Mouse (Mus musculus) lung, embryonic 15.5 days (tissue): ENCODE data around the gene Tbcb. TPM values are rescaled to one million over a fixed set of nuclear protein-coding genes. Genes with fewer than 3 reads are reported as not detected.
"Not testable (repeated sequence)": the region's sequence is repeated elsewhere in the genome, so short reads cannot be mapped to it uniquely, and the experiment has no call there.

ENCODE experiments used
- ATAC-seq: fragments of 200-750 bp; cut with Nextera tagmentation; 2 replicates; pipeline ENCODE4 v1.8.0; 2017; ENCODE audit warnings: moderate number of reproducible peaks, borderline replicate concordance; ENCODE audit not compliant: low FRiP score, low TSS enrichment; ENCODE audit errors: extremely low read depth
- H3K27ac ChIP-seq: fragments of 300-500 bp; sonication (generic); 2 replicates; pipeline ENCODE4 v1.5.1; 2015; ENCODE audit warnings: moderate library complexity, mild to moderate bottlenecking, inconsistent platforms
- H3K27me3 ChIP-seq: fragments of 300-500 bp; sonication (generic); 2 replicates; pipeline ENCODE4 v1.6.1; 2015; ENCODE audit warnings: inconsistent platforms
- H3K36me3 ChIP-seq: fragments of 300-500 bp; sonication (generic); 2 replicates; pipeline ENCODE4 v1.6.1; 2015; ENCODE audit warnings: inconsistent platforms
- H3K4me1 ChIP-seq: fragments of 300-500 bp; sonication (generic); 2 replicates; pipeline ENCODE4 v1.6.1; 2015; ENCODE audit warnings: inconsistent platforms
- H3K4me2 ChIP-seq: fragments of 300-500 bp; sonication (generic); 2 replicates; pipeline ENCODE4 v1.6.1; 2015; ENCODE audit warnings: inconsistent platforms, mild to moderate bottlenecking, moderate library complexity
- H3K4me3 ChIP-seq: fragments of 300-500 bp; sonication (generic); 2 replicates; pipeline ENCODE4 v1.5.1; 2015; ENCODE audit warnings: mild to moderate bottlenecking, inconsistent platforms
- H3K9ac ChIP-seq: fragments of 300-500 bp; sonication (generic); 2 replicates; pipeline ENCODE4 v1.6.1; 2015; ENCODE audit warnings: inconsistent platforms
- H3K9me3 ChIP-seq: fragments of 300-500 bp; sonication (generic); 2 replicates; pipeline ENCODE4 v1.6.1; 2016; ENCODE audit warnings: inconsistent platforms
- WGBS: fragments of 180-500 bp; shearing (Covaris S2); methylation state at CpG from one replicate; pipeline ENCODE4 v1.1.7; 2015; 5-methylcytosine and 5-hydroxymethylcytosine counted together
- polyA plus RNA-seq: library from polyadenylated mRNA; unstranded; fragments of >200 nt; fragmentation: Nextera tagmentation; extraction: Ambion mirVana; gene quantifications from 2 replicates; pipeline ENCODE4 v1.2.1, GENCODE M21; 2015

Gene Tbcb
- polyA plus RNA-seq, 1 experiment from 2014 or later: 168 TPM

GRCm38 (mm10) chr7:30188344-30189115, 43.5 kb downstream of the Tbcb start:
- Histone ChIP-seq H3K4me1 (peaks cover 21% of the 10 kb centered on the region), H3K9ac (no peak overlapping the region), H3K4me2 (no peak overlapping the region), H3K9me3 (no peaks in the 10 kb centered on the region), H3K27ac (no peak overlapping the region), H3K4me3 (no peak overlapping the region), H3K36me3 (peaks cover 61% of the 10 kb centered on the region), H3K27me3 (no peaks in the 10 kb centered on the region)
- WGBS: 77% methylated on average over 12 of the region's 12 CpGs
- no peak for ATAC-seq

GRCm38 (mm10) chr7:30184641-30185348, 47.3 kb downstream of the Tbcb start:
- peak overlapping the region; percentile 58; the same call in 1 of the 2 replicates for H3K4me2 ChIP-seq
- ATAC-seq: no peak; the same call in 1 of the 2 replicates
- 67% methylated on average over 13 of the region's 13 CpGs for WGBS
- H3K27ac ChIP-seq: no peak overlapping the region
- H3K4me1 ChIP-seq: peaks cover 10% of the 10 kb centered on the region
- no peak overlapping the region for H3K9ac ChIP-seq
- H3K36me3 ChIP-seq: peaks cover 34% of the 10 kb centered on the region
- no peak overlapping the region for H3K4me3 ChIP-seq
- H3K27me3 ChIP-seq: no peaks in the 10 kb centered on the region
- H3K9me3 ChIP-seq: no peaks in the 10 kb centered on the region

- no peaks in the 10 kb centered on the region for H3K9me3 ChIP-seq
- 0 out of 2 replicates have a peak within 1 kb of the TSS, but pooled peaks have one; percentile 16 for H3K27ac ChIP-seq
- H3K36me3 ChIP-seq: peaks cover 30% of the 10 kb centered on the region
- H3K4me1 ChIP-seq: peaks cover 10% of the 10 kb centered on the region
- H3K4me3 ChIP-seq: peak within 1 kb of the TSS; percentile 22
- H3K9ac ChIP-seq: no peak within 1 kb of the TSS
- H3K4me2 ChIP-seq: peak within 1 kb of the TSS; percentile 58
- peak; percentile 76 for ATAC-seq
- no peaks in the 10 kb centered on the region for H3K27me3 ChIP-seq
- WGBS: 3% methylated on average over 11 of the region's 11 CpGs
Measured at GRCm38 (mm10) chr7:30183879-30184289, 48.2 kb downstream of the Tbcb start, which contains the start of gene Cox7a1. Cox7a1 (plus strand) TSS chr7:30184144.

- not testable (repeated sequence) for H3K27ac ChIP-seq, H3K9me3 ChIP-seq, H3K4me3 ChIP-seq, H3K9ac ChIP-seq, H3K4me2 ChIP-seq, H3K4me1 ChIP-seq, H3K27me3 ChIP-seq, ATAC-seq
- H3K36me3 ChIP-seq: peaks cover 27% of the 10 kb centered on the region
- WGBS: 75% methylated on average over 7 of the region's 7 CpGs
Measured at GRCm38 (mm10) chr7:30183189-30183588, 48.9 kb downstream of the Tbcb start.

GRCm38 (mm10) chr7:30181929-30182328, 50.1 kb downstream of the Tbcb start:
- not testable (repeated sequence) for H3K9me3 ChIP-seq, H3K27me3 ChIP-seq, H3K4me1 ChIP-seq, ATAC-seq, H3K27ac ChIP-seq, H3K9ac ChIP-seq, H3K4me3 ChIP-seq, H3K4me2 ChIP-seq
- H3K36me3 ChIP-seq: peaks cover 21% of the 10 kb centered on the region
- WGBS: 92% methylated on average over 10 of the region's 10 CpGs

GRCm38 (mm10) chr7:30181308-30181707, 50.8 kb downstream of the Tbcb start:
- peak; percentile 29; the same call in 1 of the 2 replicates for ATAC-seq
- no peaks in the 10 kb centered on the region for H3K9me3 ChIP-seq
- H3K27ac ChIP-seq: no peak overlapping the region
- WGBS: under 1% methylated on average over 4 of the region's 4 CpGs
- no peak overlapping the region for H3K9ac ChIP-seq
- no peak overlapping the region for H3K4me2 ChIP-seq
- H3K4me3 ChIP-seq: no peak overlapping the region
- H3K27me3 ChIP-seq: no peaks in the 10 kb centered on the region
- peaks cover 15% of the 10 kb centered on the region for H3K36me3 ChIP-seq
- H3K4me1 ChIP-seq: peaks cover 10% of the 10 kb centered on the region

- no peak for ATAC-seq
- Histone ChIP-seq H3K9ac (no peak overlapping the region), H3K4me2 (no peak overlapping the region)
Measured at GRCm38 (mm10) chr7:30178256-30178655, 53.8 kb downstream of the Tbcb start.

GRCm38 (mm10) chr7:30176474-30176873, 55.6 kb downstream of the Tbcb start:
- Histone ChIP-seq H3K9ac (no peak overlapping the region), H3K4me3 (no peak overlapping the region), H3K27me3 (no peaks in the 10 kb centered on the region), H3K9me3 (no peaks in the 10 kb centered on the region), H3K27ac (no peak overlapping the region), H3K4me1 (no peaks in the 10 kb centered on the region), H3K36me3 (peaks cover 11% of the 10 kb centered on the region), H3K4me2 (no peak overlapping the region)
- 77% methylated on average over 12 of the region's 12 CpGs for WGBS
- ATAC-seq: no peak

More at GRCm38 (mm10) chr7:30178256-30178655, 53.8 kb downstream of the Tbcb start:
- Histone ChIP-seq H3K27me3 (no peaks in the 10 kb centered on the region), H3K9me3 (no peaks in the 10 kb centered on the region), H3K4me1 (no peaks in the 10 kb centered on the region), H3K4me3 (no peak overlapping the region), H3K27ac (no peak overlapping the region), H3K36me3 (peaks cover 11% of the 10 kb centered on the region)
- 69% methylated on average over 11 of the region's 11 CpGs for WGBS

Other genes with a start within 250 kb of the Tbcb start
- 14.9 and 15.4 TPM in 2 replicates for gene Zfp568, start 248.3 kb downstream of the Tbcb start, polyA plus RNA-seq
- 3.2 and 3.5 TPM in 2 replicates for gene Zfp14, start 180.9 kb downstream of the Tbcb start, polyA plus RNA-seq
- 5.3 and 7.6 TPM in 2 replicates for gene Zfp82, start 159.4 kb downstream of the Tbcb start, polyA plus RNA-seq
- 0.81 and 1.1 TPM in 2 replicates for gene Gm26920, start 141.9 kb downstream of the Tbcb start, polyA plus RNA-seq
- 8.1 and 8.3 TPM in 2 replicates for gene Zfp566, start 141.7 kb downstream of the Tbcb start, polyA plus RNA-seq
- gene Zfp260, start 137.5 kb downstream of the Tbcb start, polyA plus RNA-seq: 107 and 113 TPM in 2 replicates
- 12.5 and 13.5 TPM in 2 replicates for gene Zfp382, start 110.3 kb downstream of the Tbcb start, polyA plus RNA-seq
- 16.6 and 18.4 TPM in 2 replicates for gene Zfp146, start 62.5 kb downstream of the Tbcb start, polyA plus RNA-seq
- 17.7 and 18.9 TPM in 2 replicates for gene Cox7a1, start 48.1 kb downstream of the Tbcb start, polyA plus RNA-seq
- 97.0 and 104 TPM in 2 replicates for gene Capns1, start 33.5 kb downstream of the Tbcb start, polyA plus RNA-seq
- gene Polr2i, start 324 bp downstream of the Tbcb start, polyA plus RNA-seq: 148 and 156 TPM in 2 replicates
- not detected in 2 replicates for gene Ovol3, start 3.5 kb upstream of the Tbcb start, polyA plus RNA-seq
- 0.50 and 0.64 TPM in 2 replicates for gene Thap8, start 47.8 kb upstream of the Tbcb start, polyA plus RNA-seq
- 10.7 and 11.5 TPM in 2 replicates for gene Wdr62, start 48.1 kb upstream of the Tbcb start, polyA plus RNA-seq
- 18.6 and 18.8 TPM in 2 replicates for gene Clip3, start 59.5 kb upstream of the Tbcb start, polyA plus RNA-seq
- 76.6 and 78.7 TPM in 2 replicates for gene Alkbh6, start 76.4 kb upstream of the Tbcb start, polyA plus RNA-seq
- 25.1 and 29.5 TPM in 2 replicates for gene Syne4, start 82.5 kb upstream of the Tbcb start, polyA plus RNA-seq
- gene E130208F15Rik, start 89.5 kb upstream of the Tbcb start, polyA plus RNA-seq: 1.9 TPM in 1 of 2 replicates, not detected in the other
- gene Sdhaf1, start 91.6 kb upstream of the Tbcb start, polyA plus RNA-seq: 18.2 and 19.5 TPM in 2 replicates
- gene Lrfn3, start 130.5 kb upstream of the Tbcb start, polyA plus RNA-seq: 4.2 TPM in 2 replicates
- gene Tyrobp, start 181.5 kb upstream of the Tbcb start, polyA plus RNA-seq: 50.8 and 56.1 TPM in 2 replicates
- 0.70 and 2.3 TPM in 2 replicates for gene Hcst, start 187.6 kb upstream of the Tbcb start, polyA plus RNA-seq
- gene Nfkbid, start 189.5 kb upstream of the Tbcb start, polyA plus RNA-seq: 1.5 and 2.1 TPM in 2 replicates
- gene Aplp1, start 213.3 kb upstream of the Tbcb start, polyA plus RNA-seq: 23.9 and 24.4 TPM in 2 replicates
- gene Kirrel2, start 225.4 kb upstream of the Tbcb start, polyA plus RNA-seq: not detected in 2 replicates
- 0.08 TPM in 1 of 2 replicates, not detected in the other for gene Nphs1, start 226.0 kb upstream of the Tbcb start, polyA plus RNA-seq